Mouse (Mus musculus) midbrain, postnatal 0 days (tissue): ENCODE measurements at regions not wholly inside any gene's neighbourhood (a gene's known extent, or its start where the extent isn't known, plus 50 kb on each side); places are given as distances from the start of the nearest gene placed in this dataset.
A peak's percentile ranks its signal among the peaks of the same experiment; 100 is the strongest.

ENCODE experiments used
- ATAC-seq: fragments of 200-750 bp; cut with Nextera tagmentation; 2 replicates; pipeline ENCODE4 v1.8.0; 2017; ENCODE audit warnings: moderate number of reproducible peaks, mild to moderate bottlenecking, moderate TSS enrichment, moderate library complexity; ENCODE audit not compliant: low FRiP score
- DNase-seq: peaks from one replicate; pipeline ENCODE4 v3.0.0-alpha.2; 2015; ENCODE audit warnings: low spot score
- H3K27ac ChIP-seq: fragments of 300-500 bp; sonication (generic); 2 replicates; pipeline ENCODE4 v1.5.1; 2014; ENCODE audit warnings: low read depth, mild to moderate bottlenecking, low read length, mixed read lengths
- H3K27me3 ChIP-seq: fragments of 300-500 bp; sonication (generic); 2 replicates; pipeline ENCODE4 v1.6.1; 2014; ENCODE audit warnings: low read length, control low read depth, mixed read lengths; ENCODE audit not compliant: insufficient read depth
- H3K36me3 ChIP-seq: fragments of 300-500 bp; sonication (generic); 2 replicates; pipeline ENCODE4 v1.6.1; 2014; ENCODE audit warnings: low read length, control low read depth, mixed read lengths; ENCODE audit not compliant: insufficient read depth
- H3K4me1 ChIP-seq: fragments of 300-500 bp; sonication (generic); 2 replicates; pipeline ENCODE4 v1.6.1; 2014; ENCODE audit warnings: mild to moderate bottlenecking, control low read depth, antibody characterized with exemption, low read length, mixed read lengths; ENCODE audit not compliant: insufficient read depth
- H3K4me2 ChIP-seq: fragments of 300-500 bp; sonication (generic); 2 replicates; pipeline ENCODE4 v1.6.1; 2014; ENCODE audit warnings: low read depth, mild to moderate bottlenecking, low read length, mixed read lengths; ENCODE audit not compliant: poor library complexity, severe bottlenecking
- H3K4me3 ChIP-seq: fragments of 300-500 bp; sonication (generic); 2 replicates; pipeline ENCODE4 v1.5.1; 2014; ENCODE audit warnings: low read depth, mild to moderate bottlenecking, low read length, moderate library complexity
- H3K9ac ChIP-seq: fragments of 300-500 bp; sonication (generic); replicated peaks from 2 replicates; pipeline ENCODE4 v1.6.1; 2014; ENCODE audit warnings: mild to moderate bottlenecking, low read length, moderate library complexity, mixed read lengths; ENCODE audit not compliant: poor library complexity, severe bottlenecking
- H3K9me3 ChIP-seq: fragments of 300-500 bp; sonication (generic); 2 replicates; pipeline ENCODE4 v1.6.1; 2016; ENCODE audit warnings: low read length, control low read depth
- CTCF ChIP-seq: IDR thresholded peaks from 2 replicates; pipeline ENCODE4 v1.5.1; 2016; ENCODE audit warnings: antibody characterized with exemption, mild to moderate bottlenecking
- WGBS: fragments of 180-500 bp; shearing (Covaris S2); extraction: QIAGEN DNeasy Blood & Tissue Kit; methylation state at CpG from one replicate; pipeline ENCODE4 v1.1.7; 2014; 5-methylcytosine and 5-hydroxymethylcytosine counted together

- Histone ChIP-seq H3K36me3 (no peaks in the 10 kb centered on the region), H3K27me3 (no peaks in the 10 kb centered on the region), H3K4me2 (no peak overlapping the region), H3K9me3 (no peaks in the 10 kb centered on the region), H3K9ac (no peak overlapping the region), H3K4me1 (no peaks in the 10 kb centered on the region), H3K4me3 (no peak overlapping the region), H3K27ac (no peak overlapping the region)
- WGBS, result 89% methylated on average over 1 of the region's 1 CpGs
- no peak for ATAC-seq
- DNase-seq, result no peak
- TF ChIP-seq CTCF, result no peak
Measured at GRCm38 (mm10) chr1:185539458-185539857, 84.8 kb downstream of the Slc30a10 start.

- Histone ChIP-seq H3K4me1 (no peaks in the 10 kb centered on the region; the same call in 1 of the 2 replicates), H3K4me3 (no peak overlapping the region), H3K9me3 (no peaks in the 10 kb centered on the region), H3K27me3 (no peaks in the 10 kb centered on the region), H3K4me2 (no peak overlapping the region), H3K27ac (no peak overlapping the region), H3K9ac (no peak overlapping the region; the same call in 1 of the 2 replicates), H3K36me3 (no peaks in the 10 kb centered on the region)
- ATAC-seq (no peak), DNase-seq (peak; percentile 81)
- peak; percentile 85 for TF ChIP-seq CTCF
Measured at GRCm38 (mm10) chr1:185546346-185546745, 91.7 kb downstream of the Slc30a10 start.

GRCm38 (mm10) chr1:185572761-185573530 is 118.3 kb downstream of the Slc30a10 start:
- no peak overlapping the region for H3K4me2 ChIP-seq
- no peak for ATAC-seq
- no peak for TF ChIP-seq CTCF
- H3K9ac ChIP-seq, result no peak overlapping the region
- H3K27ac ChIP-seq, result no peak overlapping the region
- no peaks in the 10 kb centered on the region for H3K4me1 ChIP-seq
- H3K9me3 ChIP-seq, result no peaks in the 10 kb centered on the region
- 54% methylated on average over 9 of the region's 9 CpGs for WGBS
- DNase-seq, result peak; percentile 37
- H3K36me3 ChIP-seq, result no peaks in the 10 kb centered on the region
- no peak overlapping the region for H3K4me3 ChIP-seq
- no peaks in the 10 kb centered on the region for H3K27me3 ChIP-seq

GRCm38 (mm10) chr1:185574978-185575377 is 120.3 kb downstream of the Slc30a10 start:
- ATAC-seq (no peak), DNase-seq (no peak)
- Histone ChIP-seq H3K4me3 (no peak overlapping the region), H3K9ac (no peak overlapping the region), H3K9me3 (0 out of 2 replicates have a peak, but pooled peaks cover 4% of the 10 kb centered on the region), H3K27me3 (no peaks in the 10 kb centered on the region), H3K36me3 (no peaks in the 10 kb centered on the region), H3K27ac (no peak overlapping the region), H3K4me1 (no peaks in the 10 kb centered on the region), H3K4me2 (no peak overlapping the region)
- 74% methylated on average over 4 of the region's 4 CpGs for WGBS
- no peak for TF ChIP-seq CTCF

GRCm38 (mm10) chr1:185579824-185580223 is 125.2 kb downstream of the Slc30a10 start:
- TF ChIP-seq CTCF, result no peak
- ATAC-seq, result no peak

GRCm38 (mm10) chr1:185585191-185585870 is 130.7 kb downstream of the Slc30a10 start:
- Histone ChIP-seq H3K27ac (no peak overlapping the region), H3K4me2 (no peak overlapping the region), H3K9me3 (no peaks in the 10 kb centered on the region), H3K4me3 (no peak overlapping the region), H3K36me3 (no peaks in the 10 kb centered on the region), H3K27me3 (no peaks in the 10 kb centered on the region), H3K4me1 (no peaks in the 10 kb centered on the region), H3K9ac (no peak overlapping the region)
- no peak for TF ChIP-seq CTCF
- DNase-seq (no peak), ATAC-seq (no peak)
- WGBS, result 82% methylated on average over 6 of the region's 6 CpGs

More at GRCm38 (mm10) chr1:185579824-185580223, 125.2 kb downstream of the Slc30a10 start:
- Histone ChIP-seq H3K27ac (no peak overlapping the region), H3K27me3 (no peaks in the 10 kb centered on the region), H3K9me3 (0 out of 2 replicates have a peak, but pooled peaks cover 4% of the 10 kb centered on the region), H3K36me3 (no peaks in the 10 kb centered on the region), H3K4me2 (no peak overlapping the region), H3K4me1 (no peaks in the 10 kb centered on the region), H3K9ac (no peak overlapping the region), H3K4me3 (no peak overlapping the region)
- WGBS, result 85% methylated on average over 1 of the region's 1 CpGs
- no peak for DNase-seq
